Mouse (Mus musculus) heart, adult 2 months (tissue): Measurements from ENCODE around the gene Psma7.

ENCODE experiments used
- CTCF ChIP-seq: fragments of 200-600 bp; IDR thresholded peaks from 2 replicates; pipeline ENCODE4 v1.8.1; 2022; ENCODE audit warnings: antibody characterized with exemption, mild to moderate bottlenecking, moderate library complexity
- EP300 ChIP-seq: fragments of 200-500 bp; IDR thresholded peaks from 2 replicates; pipeline ENCODE4 v1.6.1; 2011; ENCODE audit warnings: low read depth, low read length, control low read depth; ENCODE audit not compliant: insufficient read depth
- POLR2A ChIP-seq: fragments of 200-500 bp; IDR thresholded peaks from 2 replicates; pipeline ENCODE4 v1.6.1; 2011; ENCODE audit warnings: mild to moderate bottlenecking, low read depth, low read length, control low read depth; ENCODE audit not compliant: insufficient read depth

DNA sequence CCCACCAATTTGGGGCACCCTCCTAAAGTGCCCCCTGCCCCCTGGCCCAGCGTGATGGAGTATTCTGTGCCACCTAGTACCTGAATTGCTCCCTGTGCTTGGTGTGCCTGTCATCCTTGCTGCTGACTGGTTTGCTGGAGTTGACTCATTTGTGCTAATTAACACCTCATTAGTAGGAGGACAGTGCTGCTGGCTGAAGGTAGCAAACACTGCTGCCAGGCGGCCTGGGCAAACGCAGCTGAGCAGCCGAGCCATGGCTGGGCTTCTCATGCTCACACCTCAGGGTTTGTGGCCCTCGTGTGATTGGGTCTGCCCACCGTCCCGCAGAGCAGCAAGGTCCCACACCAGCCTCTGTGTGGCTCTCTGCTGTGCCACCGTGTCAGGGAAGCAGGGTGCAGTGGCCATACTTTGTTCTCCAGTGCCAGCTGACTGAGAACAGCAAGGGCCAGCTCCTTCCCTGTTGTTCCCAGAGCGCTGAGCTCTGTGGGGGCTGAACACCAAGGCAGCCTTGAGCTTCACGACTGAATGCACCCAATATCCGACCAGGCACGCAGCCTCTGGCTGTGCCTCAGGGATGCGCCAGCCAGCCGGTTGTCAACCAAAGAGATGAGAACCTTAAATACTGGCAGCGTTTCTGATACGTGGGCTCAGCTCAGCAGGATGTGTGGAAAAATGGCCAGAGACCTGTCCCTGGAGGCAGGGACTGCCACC is 43.8 kb upstream of the Psma7 start:
- TF ChIP-seq CTCF, result no peak
- no peak for TF ChIP-seq POLR2A
- TF ChIP-seq EP300, result no peak
